Mouse (Mus musculus) E14TG2a.4 (cell line): ENCODE measurements around the gene Adamtsl4.

ENCODE experiments used
- CTCF ChIP-seq: conservative IDR thresholded peaks from 2 replicates; pipeline ENCODE4 v1.5.1; 2014; ENCODE audit warnings: low read length
- POU5F1 ChIP-seq: IDR thresholded peaks from 2 replicates; pipeline ENCODE4 v1.6.1; 2014; ENCODE audit warnings: low read length, borderline replicate concordance

DNA sequence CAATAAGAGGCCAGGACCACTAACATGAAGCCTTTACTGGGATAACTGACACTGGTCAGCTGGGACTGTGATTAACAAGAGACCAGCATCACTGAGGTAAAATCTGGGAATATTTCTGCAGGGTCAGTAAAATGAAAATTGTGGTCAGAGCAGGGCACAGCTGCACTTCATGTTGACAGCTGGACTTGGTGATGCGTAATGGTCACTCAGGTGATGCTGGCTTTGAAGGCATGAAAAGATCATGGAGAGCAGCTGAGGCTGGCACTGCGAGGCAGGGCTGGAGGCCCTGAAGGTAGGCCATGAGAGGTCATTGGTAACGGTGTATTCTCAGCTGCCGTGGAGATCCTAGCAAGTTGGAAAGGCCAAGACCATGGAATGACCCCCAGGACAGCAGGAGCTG, 10.6 kb upstream of the Adamtsl4 start:
- TF ChIP-seq CTCF, result no peak
- TF ChIP-seq POU5F1, result no peak
